Mouse (Mus musculus) ES-Bruce4 (cell line): ENCODE results near the gene Gm48552. TPM values are rescaled to one million over a fixed set of nuclear protein-coding genes. Genes with fewer than 3 reads are reported as not detected.

Experiments used
- H3K27ac ChIP-seq: 2 replicates; pipeline ENCODE4 v1.5.1; 2012; ENCODE audit warnings: low read length, inconsistent platforms; ENCODE audit not compliant: insufficient read depth
- H3K27me3 ChIP-seq: 2 replicates; pipeline ENCODE4 v1.6.1; 2012; ENCODE audit warnings: mild to moderate bottlenecking, low read length, inconsistent platforms; ENCODE audit not compliant: control insufficient read depth, poor library complexity, insufficient read depth, severe bottlenecking
- H3K36me3 ChIP-seq: 2 replicates; pipeline ENCODE4 v1.6.1; 2012; ENCODE audit warnings: inconsistent platforms, mild to moderate bottlenecking, low read length, moderate library complexity; ENCODE audit not compliant: control insufficient read depth, poor library complexity, insufficient read depth, severe bottlenecking
- H3K4me1 ChIP-seq: one replicate; pipeline ENCODE4 v1.8.1; 2011; ENCODE audit warnings: low read length; ENCODE audit not compliant: control insufficient read depth, insufficient read depth
- H3K4me3 ChIP-seq: 2 replicates; pipeline ENCODE4 v1.5.1; 2011; ENCODE audit warnings: low read depth, mild to moderate bottlenecking, low read length
- H3K9ac ChIP-seq: 2 replicates; pipeline ENCODE4 v1.6.1; 2012; ENCODE audit warnings: low read depth, mild to moderate bottlenecking, inconsistent platforms; ENCODE audit not compliant: poor library complexity, severe bottlenecking
- H3K9me3 ChIP-seq: replicated peaks from 2 replicates; pipeline ENCODE4 v1.6.1; 2012; ENCODE audit warnings: mild to moderate bottlenecking, low read length, inconsistent platforms; ENCODE audit not compliant: control insufficient read depth, poor library complexity, insufficient read depth, severe bottlenecking
- CTCF ChIP-seq: IDR thresholded peaks from one replicate; pipeline ENCODE4 v1.8.1; 2011; ENCODE audit warnings: low read depth, low read length
- EP300 ChIP-seq: IDR thresholded peaks from 2 replicates; pipeline ENCODE4 v1.6.1; 2011; ENCODE audit warnings: low read depth, low read length; ENCODE audit not compliant: insufficient read depth
- POLR2A ChIP-seq: IDR thresholded peaks from one replicate; pipeline ENCODE4 v1.8.1; 2011; ENCODE audit warnings: low read length; ENCODE audit not compliant: insufficient read depth
- polyA plus RNA-seq: library from polyadenylated mRNA; stranded (reverse); fragments of >200 nt; gene quantifications from 2 replicates; pipeline ENCODE4 v1.2.4, GENCODE M21; 2011; ENCODE audit warnings: low read depth; ENCODE audit not compliant: missing spikeins, insufficient read depth, insufficient read length

The Gm48552 gene
- polyA plus RNA-seq, 1 experiment: not detected

GRCm38 (mm10) chr10:81345162-81345534 lies 43.7 kb upstream of the Gm48552 start:
- H3K27me3 ChIP-seq: peaks cover 7% of the 10 kb centered on the region

GRCm38 (mm10) chr10:81346453-81347067 lies 42.2 kb upstream of the Gm48552 start:
- no peak overlapping the region for H3K27ac ChIP-seq
- peaks cover 7% of the 10 kb centered on the region for H3K27me3 ChIP-seq
- H3K9me3 ChIP-seq: no peaks in the 10 kb centered on the region
- peak overlapping the region; percentile 46 for H3K4me3 ChIP-seq
- H3K36me3 ChIP-seq: 0 out of 2 replicates have a peak, but pooled peaks cover 3% of the 10 kb centered on the region
- TF ChIP-seq EP300 (no peak), CTCF (no peak), POLR2A (peak; percentile 72)
- peaks cover 2% of the 10 kb centered on the region for H3K4me1 ChIP-seq
- H3K9ac ChIP-seq: peak overlapping the region; percentile 1; the same call in 1 of the 2 replicates

More at GRCm38 (mm10) chr10:81345162-81345534, 43.7 kb upstream of the Gm48552 start:
- H3K36me3 ChIP-seq: 0 out of 2 replicates have a peak, but pooled peaks cover 3% of the 10 kb centered on the region
- no peak overlapping the region for H3K9ac ChIP-seq
- TF ChIP-seq CTCF: no peak
- no peak for TF ChIP-seq POLR2A
- no peak for TF ChIP-seq EP300
- H3K27ac ChIP-seq: no peak overlapping the region
- H3K4me3 ChIP-seq: no peak overlapping the region
- H3K9me3 ChIP-seq: no peaks in the 10 kb centered on the region
- H3K4me1 ChIP-seq: peaks cover 8% of the 10 kb centered on the region

GRCm38 (mm10) chr10:81349146-81349545 lies 39.7 kb upstream of the Gm48552 start:
- H3K9me3 ChIP-seq: no peaks in the 10 kb centered on the region
- no peaks in the 10 kb centered on the region for H3K27me3 ChIP-seq
- H3K4me3 ChIP-seq: peak overlapping the region; percentile 74
- H3K27ac ChIP-seq: no peak overlapping the region
- 0 out of 2 replicates have a peak, but pooled peaks cover 3% of the 10 kb centered on the region for H3K36me3 ChIP-seq
- H3K9ac ChIP-seq: peak overlapping the region; percentile 88
- TF ChIP-seq POLR2A (no peak), EP300 (no peak; the same call in 1 of the 2 replicates), CTCF (no peak)
- H3K4me1 ChIP-seq: peaks cover 2% of the 10 kb centered on the region

GRCm38 (mm10) chr10:81349961-81350350 lies 38.8 kb upstream of the Gm48552 start:
- Histone ChIP-seq H3K36me3 (0 out of 2 replicates have a peak, but pooled peaks cover 3% of the 10 kb centered on the region), H3K27me3 (no peaks in the 10 kb centered on the region), H3K27ac (peak overlapping the region; percentile 15), H3K4me3 (peak overlapping the region; percentile 74), H3K9ac (peak overlapping the region; percentile 88), H3K9me3 (no peaks in the 10 kb centered on the region), H3K4me1 (peaks cover 2% of the 10 kb centered on the region)
- no peak for TF ChIP-seq EP300
- no peak for TF ChIP-seq POLR2A
- TF ChIP-seq CTCF: no peak

- no peaks in the 10 kb centered on the region for H3K9me3 ChIP-seq
- no peaks in the 10 kb centered on the region for H3K27me3 ChIP-seq
- H3K4me1 ChIP-seq: peaks cover 4% of the 10 kb centered on the region
- H3K27ac ChIP-seq: peak within 1 kb of the TSS; percentile 88
- peak within 1 kb of the TSS; percentile 88 for H3K9ac ChIP-seq
- TF ChIP-seq POLR2A: no peak
- TF ChIP-seq CTCF: peak; percentile 76
- TF ChIP-seq EP300: 0 out of 2 replicates have a peak, but pooled peaks have one; percentile 4
- H3K4me3 ChIP-seq: peak within 1 kb of the TSS; percentile 98
- 0 out of 2 replicates have a peak, but pooled peaks cover 3% of the 10 kb centered on the region for H3K36me3 ChIP-seq
These were observed 38.3 kb upstream of the Gm48552 start, which contains the start of gene Hmg20b for GRCm38 (mm10) chr10:81350351-81351063. TSS of gene Hmg20b (minus strand) at chr10:81350480.

- peak overlapping the region; percentile 81 for H3K9ac ChIP-seq
- H3K9me3 ChIP-seq: no peaks in the 10 kb centered on the region
- H3K27ac ChIP-seq: peak overlapping the region; percentile 88
- TF ChIP-seq EP300 (0 out of 2 replicates have a peak, but pooled peaks have one; percentile 12), CTCF (no peak), POLR2A (peak; percentile 29)
- peak overlapping the region; percentile 80 for H3K4me3 ChIP-seq
- 0 out of 2 replicates have a peak, but pooled peaks cover 3% of the 10 kb centered on the region for H3K36me3 ChIP-seq
- H3K27me3 ChIP-seq: no peaks in the 10 kb centered on the region
- H3K4me1 ChIP-seq: peaks cover 4% of the 10 kb centered on the region
These were observed 37.0 kb upstream of the Gm48552 start for GRCm38 (mm10) chr10:81351678-81352291.
